Mouse (Mus musculus): ENCODE results near the gene Klf1.
"Not testable (repeated sequence)": the region's sequence is repeated elsewhere in the genome, so short reads cannot be mapped to it uniquely, and the experiment has no call there.

Klf1 gene

DNA sequence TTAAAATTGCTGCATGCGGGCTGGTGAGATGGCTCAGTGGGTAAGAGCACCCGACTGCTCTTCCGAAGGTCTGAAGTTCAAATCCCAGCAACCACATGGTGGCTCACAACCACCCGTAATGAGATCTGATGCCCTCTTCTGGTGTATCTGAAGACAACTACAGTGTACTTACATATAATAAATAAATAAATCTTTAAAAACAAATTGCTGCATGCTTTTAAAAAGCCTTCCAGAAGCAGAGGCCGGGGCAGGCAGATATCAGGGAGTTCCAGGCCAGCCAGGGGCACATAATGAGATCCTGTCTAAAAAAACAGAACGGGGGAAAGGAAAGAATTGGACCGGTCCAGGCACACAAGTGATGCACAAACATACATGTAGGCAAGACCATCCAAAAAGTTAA, 6.3 kb downstream of the Klf1 start:
- DNase-seq, result not testable (repeated sequence)

- DNase-seq, result peak; percentile 83 to 87
These were observed 6.9 kb downstream of the Klf1 start, which contains the start of gene Dnase2a for GRCm38 (mm10) chr8:84908421-84909161. Gene Dnase2a, plus strand, starts transcription at chr8:84908560.

GRCm38 (mm10) chr8:84909162-84909767, 7.5 kb downstream of the Klf1 start:
- DNase-seq, result no peak

GRCm38 (mm10) chr8:84909949-84910348, 8.2 kb downstream of the Klf1 start:
- DNase-seq, result no peak

DNA sequence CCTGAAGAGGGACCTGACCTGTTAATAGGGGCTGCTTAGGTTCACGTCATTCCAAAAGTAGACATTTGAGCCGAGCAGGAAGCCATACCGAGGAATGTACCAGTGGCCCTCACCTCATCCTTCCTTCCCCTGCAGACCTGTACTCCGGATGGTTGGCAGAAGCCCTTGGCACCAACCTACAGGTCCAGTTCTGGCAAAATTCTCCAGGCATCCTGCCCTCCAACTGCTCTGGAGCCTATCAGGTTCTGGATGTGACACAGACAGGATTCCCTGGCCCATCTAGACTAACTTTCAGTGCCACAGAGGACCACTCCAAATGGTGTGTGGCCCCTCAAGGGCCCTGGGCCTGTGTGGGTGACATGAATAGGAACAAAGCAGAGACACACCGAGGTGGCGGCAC, 8.8 kb downstream of the Klf1 start:
- DNase-seq, result no peak

- no peak for DNase-seq
These were observed 10.1 kb downstream of the Klf1 start for GRCm38 (mm10) chr8:84911854-84912253.

GRCm38 (mm10) chr8:84912391-84912790, 10.7 kb downstream of the Klf1 start:
- no peak for DNase-seq

- peak; percentile 71 to 85 for DNase-seq
These were observed 11.3 kb downstream of the Klf1 start for GRCm38 (mm10) chr8:84912895-84913501.

DNA sequence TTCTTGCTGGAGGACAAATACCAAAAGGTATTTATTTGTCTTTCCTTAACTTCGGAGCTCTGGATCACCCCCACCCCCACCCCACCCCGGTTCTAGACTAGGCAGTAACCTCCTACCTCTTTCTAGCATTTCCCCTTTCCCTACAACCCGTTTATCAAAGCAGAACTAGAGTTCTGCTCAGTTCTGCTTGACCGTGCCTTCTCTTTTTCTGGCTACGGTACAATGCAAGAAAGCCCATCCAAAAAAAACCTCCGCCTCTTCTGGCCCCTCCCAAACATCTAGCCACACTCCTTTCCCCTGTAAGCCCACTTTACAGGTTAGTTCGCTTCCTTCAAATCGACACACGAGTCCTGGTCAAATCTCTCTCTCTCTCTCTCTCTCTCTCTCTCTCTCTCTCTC, 11.8 kb downstream of the Klf1 start:
- no peak for DNase-seq

GRCm38 (mm10) chr8:84913960-84914359, 12.2 kb downstream of the Klf1 start:
- no peak for DNase-seq

GRCm38 (mm10) chr8:84915269-84915668, 13.5 kb downstream of the Klf1 start:
- no peak for DNase-seq

DNA sequence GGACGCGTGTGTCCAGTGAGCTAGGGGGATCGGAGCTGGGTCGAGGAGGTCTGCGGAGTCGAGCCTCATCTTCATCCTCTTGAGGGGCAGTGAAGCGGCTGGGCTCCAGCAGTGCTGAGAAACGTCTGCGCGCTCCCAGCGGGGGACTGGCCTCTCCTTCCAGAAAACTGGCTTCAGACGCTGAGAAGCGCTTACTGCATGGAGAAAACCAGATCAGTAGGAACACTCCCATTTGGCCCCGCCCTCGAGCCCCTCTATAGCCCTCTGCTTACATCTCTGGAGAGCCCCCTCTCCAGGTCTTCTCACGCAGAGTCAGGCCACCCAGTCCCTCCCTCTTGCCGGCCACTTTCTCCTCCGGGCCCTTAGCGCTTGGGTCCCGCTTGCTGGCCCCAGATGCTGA, 16.1 kb downstream of the Klf1 start:
- DNase-seq, result no peak

GRCm38 (mm10) chr8:84918646-84919045, 16.9 kb downstream of the Klf1 start:
- DNase-seq, result no peak

- no peak for DNase-seq
These were observed 19.9 kb downstream of the Klf1 start for GRCm38 (mm10) chr8:84921596-84921995.

- DNase-seq, result no peak
These were observed 23.8 kb downstream of the Klf1 start for GRCm38 (mm10) chr8:84925557-84925956.

DNA sequence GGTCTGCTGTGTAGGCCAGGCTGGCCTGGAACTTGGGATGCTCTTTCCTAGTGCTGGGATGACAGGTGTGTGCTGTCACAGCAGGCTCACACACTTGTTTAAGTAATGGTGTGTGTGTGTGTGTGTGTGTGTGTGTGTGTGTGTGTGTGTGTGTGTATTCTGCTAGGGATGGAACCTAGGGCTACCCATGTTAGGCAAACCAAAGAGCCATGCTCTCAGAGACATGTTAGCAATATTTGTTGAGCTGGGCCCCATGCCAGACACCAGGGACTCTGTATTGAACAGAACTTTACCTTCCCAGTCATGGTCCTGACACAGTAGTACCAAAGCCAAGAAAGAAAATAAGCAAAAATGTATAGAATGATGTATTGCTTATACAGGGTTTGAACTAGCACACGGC, 25.8 kb downstream of the Klf1 start:
- no peak for DNase-seq

DNA sequence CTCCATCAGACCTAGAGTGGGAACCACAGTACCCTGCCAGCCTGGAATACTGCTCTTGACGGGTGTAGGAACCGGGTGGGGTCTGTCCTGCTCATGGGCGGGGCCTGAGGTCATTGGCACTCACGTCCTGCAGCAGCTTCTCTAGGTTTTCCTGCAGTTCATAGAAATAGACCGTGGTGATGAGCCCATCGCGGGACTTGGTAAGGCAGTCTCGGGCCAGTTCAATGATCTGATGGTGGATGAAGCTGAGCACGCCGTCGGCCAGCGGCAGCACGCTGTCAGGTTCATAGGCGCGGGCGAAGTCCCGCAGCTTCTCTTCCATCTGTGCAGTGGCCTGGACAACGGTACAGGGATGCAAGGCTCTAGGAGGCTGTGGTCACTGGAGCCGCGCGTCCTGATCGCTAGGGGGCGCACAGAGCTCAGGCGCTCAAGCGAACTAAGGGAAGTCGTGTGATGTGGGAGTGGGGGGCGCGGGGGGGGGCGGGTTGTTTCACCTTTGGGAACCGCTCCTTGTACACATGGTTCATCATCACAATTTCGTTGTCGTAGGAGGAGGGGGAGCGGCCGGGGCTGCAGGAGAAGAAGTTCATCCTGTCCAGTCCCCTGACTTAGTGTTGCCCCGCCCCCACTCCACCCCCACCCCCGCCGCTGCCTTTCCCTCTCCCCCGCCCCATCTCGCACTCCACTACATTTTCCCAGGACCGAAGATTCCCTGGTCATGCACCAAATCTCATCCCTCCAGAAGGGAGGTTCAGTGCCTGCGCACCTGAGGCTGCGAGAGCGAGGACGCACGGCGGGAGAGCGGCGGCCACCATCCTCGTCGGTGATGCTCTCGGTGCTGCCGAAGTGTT, 27.0 kb downstream of the Klf1 start:
- DNase-seq, result no peak

DNA sequence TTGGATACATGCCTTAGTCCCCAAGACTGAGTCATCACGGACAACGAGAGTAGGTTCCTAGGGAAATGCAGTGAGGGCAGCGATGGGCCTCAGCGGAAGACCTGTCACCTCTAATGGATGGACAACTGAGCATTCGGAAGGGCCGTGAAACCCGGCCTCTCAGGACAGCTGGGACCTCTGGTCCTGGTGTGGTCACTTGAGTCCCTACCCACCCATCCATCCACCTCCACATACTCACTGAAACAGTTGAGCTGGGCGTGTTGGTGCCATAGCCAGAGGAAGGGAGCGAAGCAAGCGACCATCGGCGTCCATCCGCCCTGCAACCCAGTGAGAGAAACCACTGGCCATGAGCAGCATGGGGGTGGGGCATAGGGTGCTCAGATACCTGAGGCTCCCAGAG, 28.9 kb downstream of the Klf1 start:
- no peak for DNase-seq

GRCm38 (mm10) chr8:84933767-84934559, 32.2 kb downstream of the Klf1 start:
- no peak for DNase-seq

DNA sequence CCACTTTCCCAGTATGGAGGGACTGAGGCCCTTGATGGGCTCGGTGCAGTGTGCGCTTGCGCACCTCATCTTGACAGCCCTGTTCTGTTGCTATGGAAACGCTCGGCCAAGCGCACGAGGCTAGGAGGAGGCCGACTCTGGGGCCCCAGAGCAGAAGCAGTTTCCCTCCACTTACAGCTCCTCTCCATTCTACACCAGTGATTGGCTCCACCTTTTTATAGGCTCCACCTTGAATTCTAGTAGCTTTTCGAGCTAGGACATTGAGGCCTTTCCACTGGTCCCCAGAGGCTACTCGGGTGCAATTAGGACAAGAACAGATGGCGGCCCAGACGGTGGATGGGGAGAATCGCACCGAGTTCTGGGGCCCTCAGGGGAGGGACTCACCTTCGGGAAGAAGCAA, 33.1 kb downstream of the Klf1 start:
- no peak for DNase-seq

- no peak for DNase-seq
These were observed 33.8 kb downstream of the Klf1 start for GRCm38 (mm10) chr8:84935489-84935888.

Data from thymus, adult 18-20 months (tissue).